Comparison of ENCODE assay signal across 8 mouse cellular contexts in the genomic region with DNA sequence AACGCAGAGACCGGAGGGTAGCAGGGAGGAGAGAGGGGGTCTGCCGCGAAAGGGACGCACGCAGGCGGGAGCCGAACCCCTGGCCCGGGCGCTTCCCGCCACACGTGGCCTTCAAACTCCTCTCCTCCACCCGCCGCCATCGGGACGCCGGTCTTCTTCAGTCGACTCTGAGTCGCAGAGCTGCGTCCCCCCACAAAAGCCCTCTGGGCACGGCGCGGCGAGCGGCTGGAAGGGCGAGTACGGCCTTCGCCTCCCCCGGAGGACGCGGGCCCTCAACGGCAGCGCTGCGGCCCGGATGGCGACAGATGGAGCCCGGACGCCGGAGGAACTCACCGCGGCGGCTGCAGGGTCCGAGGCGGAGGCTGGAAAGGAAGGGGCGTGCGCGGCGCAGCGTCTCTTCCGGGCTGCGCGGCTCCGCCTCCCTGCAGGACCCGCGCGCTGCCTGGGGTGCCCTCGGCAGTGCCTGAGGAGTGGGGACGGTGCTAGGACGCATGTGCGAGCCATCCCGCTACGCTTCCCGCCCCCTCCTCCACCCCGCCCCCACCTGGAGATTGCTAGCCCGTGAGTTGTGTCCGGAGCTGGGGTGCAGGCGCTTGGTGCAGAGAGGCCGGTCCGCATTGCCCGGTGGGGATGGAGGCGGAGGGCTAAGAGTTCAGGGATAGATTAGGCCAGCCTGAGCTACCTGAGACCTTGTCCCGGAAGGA. TPM values are rescaled to one million over a fixed set of nuclear protein-coding genes. Genes with fewer than 3 reads are reported as not detected.
DNase-seq lines count a peak whose midpoint lies in the region; ATAC-seq lines count a peak whose summit lies in the region.

Gene RPS10-NUDT3, minus strand, starts transcription at position 352 of the 704 bp plus-strand sequence.

- DNase-seq in adrenal gland, adult 2 months = peak; percentile 93
- DNase-seq in embryo, embryonic 10.5 days (ENCODE audit: low spot score) = peak; percentile 94
- peak; percentile 86 for DNase-seq in gastrocnemius, postnatal 25 days
- DNase-seq in left cerebral cortex, postnatal 4 days = peak; percentile 93
- peak; percentile 99 for DNase-seq in midbrain, embryonic 11.5 days (ENCODE audit: low spot score, missing footprints)
- DNase-seq in right cerebral cortex, postnatal 4 days = peak; percentile 86
- DNase-seq in yolk sac, embryonic 10.5 days (ENCODE audit: low spot score) = peak; percentile 95

- H3K4me3 ChIP-seq in intestine, embryonic 15.5 days (replicated peaks) = peak within 1 kb of the TSS; percentile 77
- H3K4me3 ChIP-seq in midbrain, embryonic 11.5 days (ENCODE audit: low read depth, low read length) = peak within 1 kb of the TSS; percentile 80

- H3K9me3 ChIP-seq in intestine, embryonic 15.5 days = no peaks in the 10 kb centered on the region
- no peaks in the 10 kb centered on the region for H3K9me3 ChIP-seq in midbrain, embryonic 11.5 days (ENCODE audit: control insufficient read depth, low read length)

- peak; percentile 97 for ATAC-seq in intestine, embryonic 15.5 days
- ATAC-seq in midbrain, embryonic 11.5 days (ENCODE audit: low FRiP score) = peak; percentile 98

- WGBS in intestine, embryonic 15.5 days = 0% methylated on average over 67 of the region's 72 CpGs
- WGBS in midbrain, embryonic 11.5 days = under 1% methylated on average over 62 of the region's 72 CpGs

- peak within 1 kb of the TSS; percentile 71 for H3K4me2 ChIP-seq in intestine, embryonic 15.5 days (replicated peaks)
- H3K4me2 ChIP-seq in midbrain, embryonic 11.5 days = peak within 1 kb of the TSS; percentile 82

- H3K4me1 ChIP-seq in intestine, embryonic 15.5 days (replicated peaks) = peaks cover 33% of the 10 kb centered on the region
- peaks cover 20% of the 10 kb centered on the region for H3K4me1 ChIP-seq in midbrain, embryonic 11.5 days (ENCODE audit: control insufficient read depth, insufficient read depth, low read length)

- peak within 1 kb of the TSS; percentile 85 for H3K27ac ChIP-seq in intestine, embryonic 15.5 days
- H3K27ac ChIP-seq in midbrain, embryonic 11.5 days (ENCODE audit: low read depth, low read length) = peak within 1 kb of the TSS; percentile 61

- H3K36me3 ChIP-seq in intestine, embryonic 15.5 days = peaks cover 32% of the 10 kb centered on the region
- H3K36me3 ChIP-seq in midbrain, embryonic 11.5 days (ENCODE audit: control insufficient read depth, insufficient read depth, low read length) = peaks cover 27% of the 10 kb centered on the region

- intact Hi-C loops in left cerebral cortex, postnatal 4 days (cut with DNase I) = loop anchor here (5.0 kb wide), 1 partner anchor 127 kb away; no protein-coding TSS in a partner anchor

- peak within 1 kb of the TSS; percentile 94 for H3K9ac ChIP-seq in intestine, embryonic 15.5 days
- peak within 1 kb of the TSS; percentile 91 for H3K9ac ChIP-seq in midbrain, embryonic 11.5 days (ENCODE audit: low read length)

- no peaks in the 10 kb centered on the region for H3K27me3 ChIP-seq in intestine, embryonic 15.5 days (replicated peaks)
- H3K27me3 ChIP-seq in midbrain, embryonic 11.5 days (ENCODE audit: control insufficient read depth, insufficient read depth, low read length) = no peaks in the 10 kb centered on the region

RNA-seq across cellular contexts. Expression of gene RPS10-NUDT3, which starts in this region (rescaled TPM):
- total RNA-seq in adrenal gland, adult 2 months (2021) = not detected
- polyA plus RNA-seq in adrenal gland, adult 2 months (2012; rRNA removed) = not detected in 2 replicates
- not detected for total RNA-seq in gastrocnemius, postnatal 25 days (2021)
- not detected in 2 replicates for polyA plus RNA-seq in intestine, embryonic 15.5 days (2015; fragmentation: Nextera tagmentation; extraction: Ambion mirVana)
- total RNA-seq in left cerebral cortex, postnatal 4 days (2021) = not detected
- polyA plus RNA-seq in midbrain, embryonic 11.5 days (2014; fragmentation: Nextera tagmentation; extraction: Ambion mirVana) = not detected in 2 replicates

Comparison
In these comparisons a context has a peak if more than half of its experiments do, and no peak if none do; other contexts are left out.
1. Peak in every context shown above with its lines: DNase-seq, ATAC-seq, H3K4me3 ChIP-seq and H3K27ac ChIP-seq.
2. Peak in DNase-seq in adrenal gland, adult 2 months; RNA of the gene not detected or under 1 TPM.
3. Peak in DNase-seq in gastrocnemius, postnatal 25 days; RNA of the gene not detected or under 1 TPM.
4. Peak in ATAC-seq, H3K4me3 ChIP-seq, H3K27ac ChIP-seq, H3K9ac ChIP-seq and H3K4me2 ChIP-seq in intestine, embryonic 15.5 days; RNA of the gene not detected or under 1 TPM.
5. Peak in DNase-seq in left cerebral cortex, postnatal 4 days; RNA of the gene not detected or under 1 TPM.
6. Peak in DNase-seq, ATAC-seq, H3K4me3 ChIP-seq, H3K27ac ChIP-seq, H3K9ac ChIP-seq and H3K4me2 ChIP-seq in midbrain, embryonic 11.5 days; RNA of the gene not detected or under 1 TPM.